Mouse (Mus musculus) limb, embryonic 13.5 days (tissue): ENCODE data around the gene Sh3kbp1. TPM values are rescaled to one million over a fixed set of nuclear protein-coding genes. Genes with fewer than 3 reads are reported as not detected.

Experiments
- ATAC-seq: fragments of 200-750 bp; cut with Nextera tagmentation; 2 replicates; pipeline ENCODE4 v1.8.0; 2017; ENCODE audit warnings: low read depth, moderate number of reproducible peaks, moderate TSS enrichment; ENCODE audit not compliant: low FRiP score
- H3K27ac ChIP-seq: fragments of 300-500 bp; sonication (generic); 2 replicates; pipeline ENCODE4 v1.5.1; 2015; ENCODE audit warnings: inconsistent platforms, mild to moderate bottlenecking, moderate library complexity
- H3K27me3 ChIP-seq: fragments of 300-500 bp; sonication (generic); 2 replicates; pipeline ENCODE4 v1.6.1; 2015; ENCODE audit warnings: mild to moderate bottlenecking, inconsistent platforms
- H3K36me3 ChIP-seq: fragments of 300-500 bp; sonication (generic); 2 replicates; pipeline ENCODE4 v1.6.1; 2015; ENCODE audit warnings: inconsistent platforms, mild to moderate bottlenecking, moderate library complexity
- H3K4me1 ChIP-seq: fragments of 300-500 bp; sonication (generic); 2 replicates; pipeline ENCODE4 v1.6.1; 2015; ENCODE audit warnings: inconsistent platforms
- H3K4me2 ChIP-seq: fragments of 300-500 bp; sonication (generic); replicated peaks from 2 replicates; pipeline ENCODE4 v1.6.1; 2015; ENCODE audit warnings: inconsistent platforms, mild to moderate bottlenecking, moderate library complexity
- H3K4me3 ChIP-seq: fragments of 300-500 bp; sonication (generic); 2 replicates; pipeline ENCODE4 v1.5.1; 2015; ENCODE audit warnings: moderate library complexity, mild to moderate bottlenecking, inconsistent platforms
- H3K9ac ChIP-seq: fragments of 300-500 bp; sonication (generic); 2 replicates; pipeline ENCODE4 v1.6.1; 2015; ENCODE audit warnings: mild to moderate bottlenecking, inconsistent platforms
- H3K9me3 ChIP-seq: fragments of 300-500 bp; sonication (generic); 2 replicates; pipeline ENCODE4 v1.6.1; 2016; ENCODE audit warnings: inconsistent platforms
- WGBS: fragments of 180-500 bp; shearing (Covaris S2); methylation state at CpG from one replicate; pipeline ENCODE4 v1.1.7; 2015; 5-methylcytosine and 5-hydroxymethylcytosine counted together
- polyA plus RNA-seq: library from polyadenylated mRNA; unstranded; fragments of >200 nt; fragmentation: Nextera tagmentation; extraction: Ambion mirVana; gene quantifications from 2 replicates; pipeline ENCODE4 v1.2.1, GENCODE M21; 2015

The Sh3kbp1 gene
- polyA plus RNA-seq, 1 experiment from 2014 or later, result 39.0 TPM

DNA sequence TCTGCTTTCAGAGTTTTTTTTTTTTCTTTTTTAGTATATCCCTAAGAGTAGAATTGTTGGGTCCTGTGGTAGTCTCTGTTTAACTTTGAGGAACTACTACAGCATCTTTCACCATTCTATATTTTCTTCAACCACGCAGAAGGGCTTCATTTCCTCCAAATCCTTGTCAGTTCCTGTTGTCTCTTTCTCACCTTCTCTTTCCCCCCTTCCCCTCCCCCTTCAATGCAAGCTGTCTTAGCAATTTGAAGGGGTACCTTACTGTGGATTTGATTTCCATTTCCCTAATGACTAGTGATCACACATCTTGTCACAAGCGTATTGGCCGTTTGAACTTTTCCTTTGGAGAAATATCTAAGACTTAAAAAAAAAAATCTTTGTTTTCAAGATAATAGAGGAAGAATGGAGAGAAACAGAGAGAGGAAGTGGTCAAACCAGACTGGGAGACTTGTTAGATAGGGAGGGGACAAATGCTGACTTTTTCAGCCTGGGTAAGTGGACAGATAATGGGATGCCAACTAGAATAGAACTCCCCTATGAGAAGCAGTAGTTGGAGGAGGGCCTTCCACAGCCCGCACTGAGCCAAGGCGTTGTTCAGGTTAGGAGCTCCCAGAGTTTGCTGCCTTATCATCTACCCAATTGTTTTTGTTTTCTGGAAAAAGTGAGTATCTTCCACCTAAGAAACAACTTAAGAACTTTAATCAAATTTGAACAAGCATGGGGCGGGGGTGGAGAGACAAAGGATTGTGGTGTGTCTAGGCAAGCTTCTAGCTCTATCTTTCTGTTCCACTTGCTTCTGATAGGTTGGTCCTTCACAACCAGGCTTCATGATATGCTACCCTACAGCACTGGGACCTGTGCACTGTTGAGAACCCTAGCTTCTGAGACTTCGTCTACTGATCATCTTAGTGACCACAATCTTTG lies 130.1 kb downstream of the Sh3kbp1 start:
- Histone ChIP-seq H3K9me3 (no peaks in the 10 kb centered on the region), H3K9ac (no peak overlapping the region), H3K4me2 (no peak overlapping the region), H3K4me1 (no peaks in the 10 kb centered on the region), H3K4me3 (no peak overlapping the region), H3K27me3 (no peaks in the 10 kb centered on the region), H3K27ac (no peak overlapping the region), H3K36me3 (no peaks in the 10 kb centered on the region)
- WGBS, result 89% methylated on average over 7 of the region's 7 CpGs
- no peak for ATAC-seq

DNA sequence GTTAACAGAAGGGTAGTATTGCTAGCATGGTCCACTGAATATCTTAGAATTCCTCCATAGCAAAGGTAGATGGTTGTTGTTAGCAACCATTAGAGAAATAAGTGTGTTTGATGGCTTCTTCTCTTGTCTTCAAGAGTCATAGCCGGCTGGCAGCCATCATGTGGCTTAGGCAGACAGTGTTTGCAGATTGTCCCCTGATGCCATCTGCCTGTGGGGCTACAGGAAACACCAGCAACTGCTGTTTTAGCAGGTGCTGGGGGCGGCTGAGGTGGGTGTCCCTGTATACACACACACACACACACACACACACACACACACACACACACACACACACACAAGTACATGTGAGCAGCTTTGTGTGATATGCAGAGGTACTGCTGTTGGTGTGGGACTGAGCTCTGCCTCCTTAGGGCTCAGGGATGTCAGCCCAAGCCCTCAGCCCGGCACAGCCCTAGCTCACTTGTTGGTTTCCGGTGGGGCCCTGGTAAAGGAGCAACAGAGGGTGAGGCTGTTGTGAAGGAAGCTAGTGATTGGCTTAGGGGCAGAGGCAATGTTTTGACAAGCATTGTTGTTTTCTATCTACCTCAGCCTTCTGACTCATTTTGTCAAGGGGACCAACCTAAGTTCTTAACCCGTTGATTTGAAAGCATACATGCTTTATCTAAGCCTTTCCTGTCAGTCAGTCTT lies 130.9 kb downstream of the Sh3kbp1 start:
- no peaks in the 10 kb centered on the region for H3K27me3 ChIP-seq
- H3K27ac ChIP-seq, result no peak overlapping the region
- H3K9ac ChIP-seq, result no peak overlapping the region
- WGBS, result 79% methylated on average over 5 of the region's 5 CpGs
- no peaks in the 10 kb centered on the region for H3K4me1 ChIP-seq
- H3K4me3 ChIP-seq, result no peak overlapping the region
- H3K4me2 ChIP-seq, result no peak overlapping the region
- H3K9me3 ChIP-seq, result no peaks in the 10 kb centered on the region
- H3K36me3 ChIP-seq, result no peaks in the 10 kb centered on the region
- ATAC-seq, result no peak

DNA sequence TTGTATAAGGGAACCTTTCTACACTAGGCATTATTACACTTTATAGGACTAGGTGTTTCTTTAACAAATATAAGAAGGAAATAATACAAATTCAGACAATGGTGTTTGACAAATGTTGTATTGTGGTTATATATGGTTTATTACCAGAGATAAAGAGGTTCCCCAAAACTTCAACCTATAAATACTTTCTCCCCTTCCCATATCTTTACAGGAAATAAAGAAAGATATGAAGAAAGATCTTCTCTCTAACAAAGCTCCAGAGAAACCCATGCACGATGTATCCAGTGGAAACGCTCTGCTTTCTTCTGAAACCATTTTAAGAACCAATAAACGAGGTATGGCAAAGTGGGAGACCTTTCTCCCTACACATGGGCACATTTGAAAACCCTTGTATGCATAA lies 136.7 kb downstream of the Sh3kbp1 start:
- Histone ChIP-seq H3K4me3 (no peak overlapping the region), H3K9ac (no peak overlapping the region), H3K27ac (no peak overlapping the region), H3K4me1 (no peaks in the 10 kb centered on the region), H3K27me3 (peaks cover 8% of the 10 kb centered on the region; the same call in 1 of the 2 replicates), H3K4me2 (no peak overlapping the region), H3K9me3 (no peaks in the 10 kb centered on the region), H3K36me3 (no peaks in the 10 kb centered on the region)
- 78% methylated on average over 3 of the region's 3 CpGs for WGBS
- no peak for ATAC-seq

DNA sequence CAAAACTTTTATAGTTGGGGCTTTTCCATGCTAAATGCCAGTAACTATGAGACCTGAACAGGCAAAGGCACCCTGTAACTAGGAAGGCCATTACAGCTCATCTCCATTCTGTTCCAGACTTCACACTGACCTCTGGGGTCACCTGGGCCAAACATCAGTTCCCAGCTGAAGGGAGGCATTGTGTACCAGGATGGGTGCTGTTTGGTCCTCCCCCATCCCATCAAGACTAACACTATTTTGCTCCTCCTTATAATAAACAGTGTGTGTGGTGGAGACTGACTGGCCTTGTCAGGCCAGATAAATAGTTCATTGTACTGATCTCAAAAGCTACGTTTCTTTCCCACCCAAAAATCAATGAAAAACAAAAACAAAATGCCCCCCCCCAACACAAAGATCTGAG lies 138.8 kb downstream of the Sh3kbp1 start:
- H3K4me3 ChIP-seq, result no peak overlapping the region
- H3K9me3 ChIP-seq, result no peaks in the 10 kb centered on the region
- H3K4me1 ChIP-seq, result no peaks in the 10 kb centered on the region
- ATAC-seq, result no peak
- H3K27me3 ChIP-seq, result peaks cover 11% of the 10 kb centered on the region; the same call in 1 of the 2 replicates
- H3K9ac ChIP-seq, result no peak overlapping the region
- H3K4me2 ChIP-seq, result no peak overlapping the region
- no peak overlapping the region for H3K27ac ChIP-seq
- no peaks in the 10 kb centered on the region for H3K36me3 ChIP-seq
- 61% methylated on average over 1 of the region's 1 CpGs for WGBS

DNA sequence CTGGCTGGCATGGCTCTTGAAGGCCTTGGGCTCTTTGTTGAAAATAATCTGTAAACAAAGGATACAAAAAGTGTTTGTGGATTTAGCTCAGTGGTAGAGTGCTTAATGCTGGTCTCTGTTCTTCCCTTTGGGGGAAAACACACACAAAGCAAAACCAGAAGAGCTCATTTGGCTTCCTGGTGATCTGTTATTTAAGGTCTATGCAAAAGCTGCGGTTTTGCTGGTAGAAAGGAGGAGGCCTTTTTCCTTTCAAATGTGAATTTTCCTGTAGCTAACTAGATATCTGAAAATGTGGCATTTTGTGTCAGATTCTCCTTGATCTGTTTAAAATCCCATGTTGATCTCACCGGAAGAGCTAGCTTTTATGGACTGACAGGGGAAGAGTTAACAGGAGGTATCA lies 141.9 kb downstream of the Sh3kbp1 start:
- H3K27ac ChIP-seq, result no peak overlapping the region
- H3K9me3 ChIP-seq, result no peaks in the 10 kb centered on the region
- no peak overlapping the region for H3K9ac ChIP-seq
- WGBS, result 65% methylated on average over 2 of the region's 2 CpGs
- no peak for ATAC-seq
- no peak overlapping the region for H3K4me3 ChIP-seq
- peaks cover 20% of the 10 kb centered on the region; the same call in 1 of the 2 replicates for H3K27me3 ChIP-seq
- no peak overlapping the region for H3K4me2 ChIP-seq
- H3K4me1 ChIP-seq, result no peaks in the 10 kb centered on the region
- H3K36me3 ChIP-seq, result no peaks in the 10 kb centered on the region

DNA sequence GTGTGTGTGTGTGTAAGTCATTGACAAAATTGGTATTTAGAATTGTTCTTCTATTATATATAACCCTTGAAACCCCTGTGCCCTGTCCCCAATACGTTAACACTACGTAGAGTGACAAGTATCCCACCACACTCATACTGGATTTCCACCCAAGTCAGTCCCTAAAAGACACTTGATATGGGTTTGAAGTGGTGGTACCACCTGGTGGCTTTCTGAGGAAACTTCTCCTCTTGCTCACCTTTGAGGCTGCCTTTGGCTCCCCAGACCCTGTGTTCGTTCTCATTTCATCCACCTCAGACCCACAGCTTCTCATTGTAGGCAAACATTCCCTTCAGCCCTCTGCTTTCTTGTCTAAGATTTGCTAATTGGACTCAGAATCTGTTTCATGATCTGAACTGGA lies 142.7 kb downstream of the Sh3kbp1 start:
- Histone ChIP-seq H3K9ac (no peak overlapping the region), H3K27me3 (peaks cover 20% of the 10 kb centered on the region; the same call in 1 of the 2 replicates), H3K4me2 (no peak overlapping the region), H3K4me1 (no peaks in the 10 kb centered on the region), H3K36me3 (no peaks in the 10 kb centered on the region), H3K4me3 (no peak overlapping the region), H3K27ac (no peak overlapping the region), H3K9me3 (no peaks in the 10 kb centered on the region)
- no peak for ATAC-seq
- WGBS, result 75% methylated on average over 3 of the region's 3 CpGs

DNA sequence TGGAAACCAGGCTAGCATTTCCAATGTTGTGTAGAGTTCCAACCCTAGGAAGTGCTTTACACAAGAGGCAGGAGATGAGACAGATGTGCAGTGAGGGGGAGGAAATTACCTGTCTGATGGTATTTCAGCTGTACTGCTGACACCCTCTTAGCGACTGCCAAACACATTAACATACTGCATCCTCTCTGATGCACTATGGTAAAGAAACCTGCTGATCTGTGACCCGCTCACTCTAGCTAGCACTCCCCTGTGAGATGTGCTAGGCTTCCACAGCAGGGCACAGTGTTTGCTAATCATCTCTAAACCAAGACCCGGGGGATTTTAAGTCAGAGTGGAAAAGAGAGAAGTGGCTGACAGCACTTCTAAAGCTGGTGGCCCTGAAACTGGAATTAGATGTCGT lies 145.1 kb downstream of the Sh3kbp1 start:
- peaks cover 17% of the 10 kb centered on the region; the same call in 1 of the 2 replicates for H3K27me3 ChIP-seq

DNA sequence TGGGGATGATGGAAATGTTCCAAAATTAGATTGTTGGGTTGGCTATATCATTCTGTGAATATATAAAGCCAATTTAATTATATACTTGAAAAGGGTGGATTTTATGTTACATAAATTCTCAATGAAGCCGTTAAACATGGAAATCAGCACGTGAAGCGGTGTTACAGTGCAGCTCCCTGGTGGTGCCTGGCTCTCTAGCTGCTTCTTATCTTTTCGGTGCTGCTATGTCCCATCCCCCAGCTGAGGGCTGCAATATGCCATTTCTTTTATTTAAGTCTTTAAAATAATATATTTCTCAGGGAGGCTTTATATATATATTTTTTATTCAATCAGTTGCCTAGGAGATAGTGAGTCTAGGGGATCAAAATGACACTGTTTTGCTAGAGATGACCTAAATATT lies 148.0 kb downstream of the Sh3kbp1 start:
- Histone ChIP-seq H3K27ac (no peak overlapping the region), H3K4me3 (no peak overlapping the region), H3K4me2 (no peak overlapping the region), H3K9me3 (no peaks in the 10 kb centered on the region), H3K9ac (no peak overlapping the region), H3K4me1 (no peaks in the 10 kb centered on the region), H3K27me3 (peaks cover 17% of the 10 kb centered on the region; the same call in 1 of the 2 replicates), H3K36me3 (no peaks in the 10 kb centered on the region)
- no peak for ATAC-seq
- WGBS, result 81% methylated on average over 4 of the region's 4 CpGs

More for the DNA sequence above, 145.1 kb downstream of the Sh3kbp1 start:
- 65% methylated on average over 4 of the region's 4 CpGs for WGBS
- Histone ChIP-seq H3K36me3 (no peaks in the 10 kb centered on the region), H3K4me2 (no peak overlapping the region), H3K27ac (no peak overlapping the region), H3K9ac (no peak overlapping the region), H3K9me3 (no peaks in the 10 kb centered on the region), H3K4me1 (no peaks in the 10 kb centered on the region), H3K4me3 (no peak overlapping the region)
- ATAC-seq, result no peak

DNA sequence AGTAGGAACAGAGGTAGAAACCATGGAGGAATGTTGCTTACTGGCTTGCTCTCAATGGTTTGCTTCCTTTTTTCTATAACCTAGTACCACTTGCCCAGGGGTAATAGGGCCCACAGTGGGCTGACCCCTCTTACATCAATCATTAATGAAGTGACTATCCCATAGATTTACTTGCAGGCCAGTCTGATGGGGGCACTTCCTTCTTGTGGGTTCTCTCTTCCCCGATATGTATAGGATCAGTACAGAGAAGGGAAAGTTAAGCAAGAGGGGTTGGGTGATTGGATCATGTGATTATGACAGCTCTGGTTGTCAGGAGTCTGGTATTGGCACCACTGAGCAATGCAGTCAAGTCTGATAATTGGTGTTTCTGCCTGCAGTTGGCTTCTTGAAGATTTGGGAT lies 151.7 kb downstream of the Sh3kbp1 start:
- Histone ChIP-seq H3K27me3 (peaks cover 8% of the 10 kb centered on the region; the same call in 1 of the 2 replicates), H3K36me3 (no peaks in the 10 kb centered on the region), H3K9ac (no peak overlapping the region), H3K4me1 (no peaks in the 10 kb centered on the region), H3K4me3 (no peak overlapping the region), H3K9me3 (no peaks in the 10 kb centered on the region), H3K4me2 (no peak overlapping the region), H3K27ac (no peak overlapping the region)
- ATAC-seq, result no peak
- WGBS, result 88% methylated on average over 1 of the region's 1 CpGs

DNA sequence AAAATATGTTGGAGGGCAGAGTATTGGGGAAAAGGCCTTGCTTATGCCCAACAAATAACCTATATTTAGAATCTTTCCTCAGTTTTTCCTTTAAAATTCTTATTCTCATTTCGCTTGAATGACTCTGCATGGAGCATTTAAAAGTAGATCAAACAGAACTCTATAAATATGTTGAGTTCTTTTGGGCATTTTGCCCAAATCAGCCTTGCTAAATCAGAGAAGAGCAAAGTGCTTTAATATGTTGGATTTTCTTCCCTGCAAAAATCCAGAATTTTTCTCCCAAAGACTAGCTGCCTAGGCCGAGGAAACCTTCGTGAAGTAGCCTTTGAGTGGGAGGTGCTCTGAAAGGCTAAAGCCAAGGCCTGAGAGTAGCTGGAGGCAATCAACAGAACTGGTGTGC lies 163.4 kb downstream of the Sh3kbp1 start:
- WGBS, result 53% methylated on average over 3 of the region's 3 CpGs
- no peak overlapping the region for H3K4me2 ChIP-seq
- no peaks in the 10 kb centered on the region for H3K4me1 ChIP-seq
- H3K27ac ChIP-seq, result no peak overlapping the region
- H3K9ac ChIP-seq, result no peak overlapping the region
- no peak overlapping the region for H3K4me3 ChIP-seq
- H3K9me3 ChIP-seq, result no peaks in the 10 kb centered on the region
- H3K27me3 ChIP-seq, result peaks cover 16% of the 10 kb centered on the region; the same call in 1 of the 2 replicates
- ATAC-seq, result no peak
- H3K36me3 ChIP-seq, result no peaks in the 10 kb centered on the region

DNA sequence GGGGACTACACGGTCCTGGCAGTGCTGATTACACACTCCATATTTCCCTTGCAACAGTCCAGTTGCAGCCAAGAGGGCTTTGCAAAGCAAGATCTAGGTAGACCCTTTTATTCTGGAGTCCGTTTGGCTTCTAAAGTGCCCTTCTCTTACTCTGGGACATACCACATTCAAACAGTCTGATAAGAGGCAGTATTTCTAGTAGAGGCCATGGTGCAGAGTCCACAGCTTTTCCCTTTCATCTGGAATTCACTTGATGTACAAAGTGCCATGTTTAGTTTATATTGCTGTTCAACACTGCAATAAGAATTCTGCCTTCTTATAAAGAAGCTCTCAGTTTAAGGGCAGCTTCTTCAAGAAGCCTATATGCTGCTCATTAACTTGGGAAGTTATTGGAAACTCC lies 168.5 kb downstream of the Sh3kbp1 start:
- no peaks in the 10 kb centered on the region for H3K4me1 ChIP-seq
- peaks cover 37% of the 10 kb centered on the region; the same call in 1 of the 2 replicates for H3K27me3 ChIP-seq
- H3K27ac ChIP-seq, result no peak overlapping the region
- H3K36me3 ChIP-seq, result no peaks in the 10 kb centered on the region
- WGBS, result 56% methylated on average over 2 of the region's 2 CpGs
- H3K4me3 ChIP-seq, result no peak overlapping the region
- no peak overlapping the region for H3K9ac ChIP-seq
- no peak for ATAC-seq
- no peaks in the 10 kb centered on the region for H3K9me3 ChIP-seq
- H3K4me2 ChIP-seq, result no peak overlapping the region

DNA sequence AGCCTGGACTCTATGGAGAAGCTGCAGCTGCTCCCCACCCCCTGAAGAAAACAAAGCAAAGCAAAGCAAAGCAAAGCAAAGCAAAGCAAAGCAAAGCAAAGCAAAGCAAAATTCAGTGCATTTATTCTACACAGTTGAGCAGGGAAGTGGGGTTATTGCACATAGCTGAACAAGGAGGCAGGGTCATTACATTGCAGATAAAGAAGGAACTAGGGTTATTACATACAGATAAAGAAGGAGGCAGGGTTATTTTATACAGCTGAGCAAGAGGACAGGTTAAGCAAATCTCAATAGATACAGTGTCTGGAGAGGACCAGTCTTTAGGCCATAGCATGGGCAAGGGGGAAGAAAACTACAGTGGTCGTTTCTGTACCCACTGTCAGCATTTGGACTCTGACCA lies 177.3 kb downstream of the Sh3kbp1 start:
- no peak for ATAC-seq
- Histone ChIP-seq H3K36me3 (no peaks in the 10 kb centered on the region), H3K9me3 (no peaks in the 10 kb centered on the region), H3K4me1 (no peaks in the 10 kb centered on the region), H3K4me2 (no peak overlapping the region), H3K27ac (no peak overlapping the region), H3K27me3 (peaks cover 33% of the 10 kb centered on the region), H3K9ac (no peak overlapping the region), H3K4me3 (no peak overlapping the region)
- 71% methylated on average over 1 of the region's 1 CpGs for WGBS
